Mouse (Mus musculus) spleen, postnatal 0 days (tissue): ENCODE data around the gene Dusp11. TPM values are rescaled to one million over a fixed set of nuclear protein-coding genes. Genes with fewer than 3 reads are reported as not detected.

ENCODE experiments used
- polyA plus RNA-seq: library from polyadenylated mRNA; unstranded; fragments of >200 nt; fragmentation: Nextera tagmentation; extraction: Ambion mirVana; gene quantifications from 2 replicates; pipeline ENCODE4 v1.2.1, GENCODE M21; 2015

Dusp11 gene
- polyA plus RNA-seq: 37.0 and 37.1 TPM in 2 replicates

GRCm38 (mm10) chr6:85961101-85962091 is at the start of gene Dusp11:
Gene Dusp11 (minus strand): TSS chr6:85961667.

GRCm38 (mm10) chr6:85915539-85916513 is 45.6 kb downstream of the Dusp11 start, which contains the start of gene Nat8f1:
Gene Nat8f1 (minus strand): TSS chr6:85915687.

GRCm38 (mm10) chr6:85911587-85911986 is 49.9 kb downstream of the Dusp11 start, which contains the start of gene Tprkb:
Gene Tprkb (plus strand): TSS chr6:85911865.

GRCm38 (mm10) chr6:85904642-85905061 is 56.8 kb downstream of the Dusp11 start, which contains the start of gene Nat8f4:
Gene Nat8f4 (minus strand): TSS chr6:85904884.

Other genes with a start within 250 kb of the Dusp11 start
- not detected in 2 replicates for gene Nat8f7, start 248.5 kb downstream of the Dusp11 start, polyA plus RNA-seq
- 0.11 TPM in 1 of 2 replicates, not detected in the other for gene Nat8f3, start 195.9 kb downstream of the Dusp11 start, polyA plus RNA-seq
- gene Nat8f6, start 140.7 kb downstream of the Dusp11 start, polyA plus RNA-seq: not detected in 2 replicates
- gene Nat8f5, start 140.7 kb downstream of the Dusp11 start, polyA plus RNA-seq: not detected in 2 replicates
- not detected in 2 replicates for gene Nat8, start 129.6 kb downstream of the Dusp11 start, polyA plus RNA-seq
- gene Nat8f2, start 92.5 kb downstream of the Dusp11 start, polyA plus RNA-seq: not detected in 2 replicates
- 0.89 and 1.0 TPM in 2 replicates for gene Nat8f4, start 56.8 kb downstream of the Dusp11 start, polyA plus RNA-seq
- gene Tprkb, start 49.8 kb downstream of the Dusp11 start, polyA plus RNA-seq: 27.2 and 28.6 TPM in 2 replicates
- gene Nat8f1, start 46.0 kb downstream of the Dusp11 start, polyA plus RNA-seq: 4.5 and 5.5 TPM in 2 replicates
- not detected in 2 replicates for gene Figla, start 54.5 kb upstream of the Dusp11 start, polyA plus RNA-seq
- 60.3 and 70.7 TPM in 2 replicates for gene Add2, start 67.0 kb upstream of the Dusp11 start, polyA plus RNA-seq
- 1.1 and 1.6 TPM in 2 replicates for gene Tgfa, start 233.6 kb upstream of the Dusp11 start, polyA plus RNA-seq